Mouse (Mus musculus): ENCODE data around the gene Cdh12.

DNA sequence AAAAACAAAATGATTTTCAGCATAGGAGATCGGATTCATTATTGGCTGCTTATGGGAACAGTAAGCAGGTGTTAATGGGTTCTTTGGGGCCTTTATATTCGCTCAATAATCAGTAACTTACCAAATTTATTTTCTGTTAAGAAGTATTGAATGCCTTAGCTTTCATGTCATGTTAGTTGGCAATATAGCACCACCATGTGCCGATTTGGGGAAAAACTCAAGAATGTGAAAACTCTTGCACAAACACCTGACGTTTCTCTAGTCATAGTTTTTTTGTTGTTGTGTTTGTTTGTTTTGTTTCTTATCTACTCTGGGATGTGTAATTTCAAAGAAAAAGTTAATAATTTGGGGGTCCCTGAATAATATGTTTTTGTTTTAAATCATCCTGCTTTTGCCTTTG, 1081.7 kb downstream of the Cdh12 start:
- TF ChIP-seq POLR2A (IDR thresholded peaks at IDR 0.05; ENCODE audit: control insufficient read depth, extremely low read depth, insufficient read depth, low read length, poor library complexity) (no peak), CTCF (IDR thresholded peaks at IDR 0.05; ENCODE audit: borderline replicate concordance, control insufficient read depth, extremely low read depth, insufficient read depth, low read length, poor library complexity) (no peak)

Measured in thymus, adult 2 months (tissue).